Mouse (Mus musculus): ENCODE data around the gene Nol12. TPM values are rescaled to one million over a fixed set of nuclear protein-coding genes. Genes with fewer than 3 reads are reported as not detected.

The Nol12 gene
- total RNA-seq (2023) = 13.9 and 16.8 TPM in 2 replicates

DNA sequence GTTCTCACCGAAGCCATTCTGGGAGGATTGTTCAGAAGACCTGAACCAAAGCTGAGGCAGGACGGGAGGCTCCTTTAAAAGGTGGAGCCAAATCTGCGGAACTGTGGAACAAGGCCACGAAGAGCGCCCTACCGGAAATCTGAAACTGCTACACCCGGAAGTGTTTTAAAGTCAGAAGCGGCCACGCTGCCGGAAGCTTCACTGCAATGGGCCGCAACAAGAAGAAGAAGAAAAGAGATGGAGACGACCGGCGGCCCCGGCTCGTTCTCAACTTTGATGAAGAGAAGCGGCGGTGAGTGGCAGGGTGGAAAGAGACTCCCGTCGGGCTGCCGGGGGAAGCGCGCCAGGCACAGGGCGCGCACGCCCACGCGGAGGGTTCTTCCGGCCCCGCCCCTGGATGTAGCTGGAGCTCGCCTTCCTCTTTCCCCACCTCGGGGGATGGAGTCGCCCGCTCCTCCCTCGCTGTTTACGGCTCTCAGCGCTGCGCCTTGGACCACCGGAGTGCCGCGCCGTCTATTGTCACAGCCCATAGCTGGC lies at the start of gene Nol12:
Nol12 (plus strand) TSS at position 150 of the 537 bp plus-strand sequence.

DNA sequence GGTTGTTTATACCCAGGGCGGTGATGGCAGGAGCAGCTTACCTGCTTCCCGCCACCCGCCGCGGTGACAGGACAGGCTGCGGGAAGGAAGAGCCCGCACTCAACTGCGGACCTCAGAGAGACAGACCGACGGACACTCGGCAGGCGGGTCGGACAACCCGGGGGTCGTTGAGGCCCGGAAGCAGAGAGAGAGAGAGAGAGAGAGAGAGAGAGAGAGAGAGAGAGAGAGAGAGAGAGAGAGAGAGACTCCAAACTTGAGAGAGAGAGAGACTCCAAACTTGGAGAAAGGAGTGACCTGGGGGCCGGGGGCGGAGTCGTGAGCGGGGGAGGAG lies 35.4 kb upstream of the Nol12 start, which contains the start of gene Gm49510:
Gm49510 (plus strand) TSS at position 259 of the 331 bp plus-strand sequence.

DNA sequence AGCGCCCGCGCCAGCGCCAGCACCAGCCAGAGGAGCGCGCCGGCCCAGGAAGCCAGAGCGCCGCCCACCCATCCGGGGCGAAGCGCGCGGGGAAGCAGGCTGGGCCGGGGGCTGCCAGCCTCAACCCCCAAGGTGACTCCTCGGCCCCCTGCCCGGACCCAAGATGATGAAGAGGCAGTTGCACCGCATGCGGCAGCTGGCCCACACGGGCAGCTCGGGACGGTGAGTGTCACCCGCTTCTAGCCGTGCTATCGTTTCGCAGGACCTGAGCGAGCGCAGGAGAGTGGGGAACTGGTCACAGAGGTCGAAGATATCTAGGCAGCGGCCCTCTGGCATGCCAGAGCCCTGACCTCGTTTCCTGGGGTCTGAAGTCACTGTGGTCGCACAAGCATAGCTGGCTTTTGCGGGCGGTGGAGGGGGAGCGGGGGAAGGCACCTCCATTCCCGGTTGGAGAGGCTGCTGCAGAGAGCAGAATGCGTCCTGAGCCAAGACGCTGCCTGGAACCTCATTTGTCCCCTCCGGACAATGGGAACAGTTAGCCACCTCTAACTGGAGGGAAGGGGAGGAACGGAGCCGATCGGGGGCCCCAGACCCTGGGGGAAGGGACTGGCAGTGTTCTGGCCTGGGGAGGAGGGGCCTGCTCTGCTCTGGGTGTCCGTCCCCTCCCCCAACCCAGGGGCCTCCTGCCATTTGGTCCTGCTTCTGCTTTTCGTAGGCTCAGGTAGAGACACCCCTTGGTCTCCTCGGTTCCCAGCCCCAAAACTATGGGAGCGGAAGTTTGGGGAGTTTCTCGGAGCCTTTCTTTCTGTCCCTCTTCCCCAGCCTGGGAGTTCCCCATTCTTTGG lies 34.8 kb upstream of the Nol12 start, which contains the start of gene Sh3bp1:
Sh3bp1 (plus strand) TSS at position 29 of the 845 bp plus-strand sequence.

DNA sequence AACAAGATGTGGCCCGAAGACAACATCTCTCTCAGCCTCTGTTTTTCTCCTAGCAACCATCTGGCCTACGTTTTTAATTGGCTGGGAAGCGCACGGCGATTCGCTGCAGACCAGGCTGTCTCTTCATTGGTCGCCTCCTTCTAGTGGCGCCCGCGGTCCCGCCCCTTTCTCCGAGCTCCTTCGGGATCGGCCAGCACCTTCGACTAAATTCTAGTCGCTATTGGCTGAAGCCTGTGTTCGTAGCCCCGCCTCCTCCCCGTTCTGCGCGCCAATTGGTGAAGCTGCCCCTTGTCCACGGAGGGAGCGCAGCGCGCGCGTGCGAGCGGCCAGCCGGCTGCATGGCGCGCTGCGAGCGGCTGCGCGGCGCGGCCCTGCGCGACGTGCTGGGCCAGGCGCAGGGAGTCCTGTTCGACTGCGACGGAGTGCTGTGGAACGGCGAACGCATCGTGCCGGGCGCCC lies 21.1 kb upstream of the Nol12 start, which contains the start of gene Pdxp:
Pdxp (plus strand) TSS at position 288 of the 459 bp plus-strand sequence.

DNA sequence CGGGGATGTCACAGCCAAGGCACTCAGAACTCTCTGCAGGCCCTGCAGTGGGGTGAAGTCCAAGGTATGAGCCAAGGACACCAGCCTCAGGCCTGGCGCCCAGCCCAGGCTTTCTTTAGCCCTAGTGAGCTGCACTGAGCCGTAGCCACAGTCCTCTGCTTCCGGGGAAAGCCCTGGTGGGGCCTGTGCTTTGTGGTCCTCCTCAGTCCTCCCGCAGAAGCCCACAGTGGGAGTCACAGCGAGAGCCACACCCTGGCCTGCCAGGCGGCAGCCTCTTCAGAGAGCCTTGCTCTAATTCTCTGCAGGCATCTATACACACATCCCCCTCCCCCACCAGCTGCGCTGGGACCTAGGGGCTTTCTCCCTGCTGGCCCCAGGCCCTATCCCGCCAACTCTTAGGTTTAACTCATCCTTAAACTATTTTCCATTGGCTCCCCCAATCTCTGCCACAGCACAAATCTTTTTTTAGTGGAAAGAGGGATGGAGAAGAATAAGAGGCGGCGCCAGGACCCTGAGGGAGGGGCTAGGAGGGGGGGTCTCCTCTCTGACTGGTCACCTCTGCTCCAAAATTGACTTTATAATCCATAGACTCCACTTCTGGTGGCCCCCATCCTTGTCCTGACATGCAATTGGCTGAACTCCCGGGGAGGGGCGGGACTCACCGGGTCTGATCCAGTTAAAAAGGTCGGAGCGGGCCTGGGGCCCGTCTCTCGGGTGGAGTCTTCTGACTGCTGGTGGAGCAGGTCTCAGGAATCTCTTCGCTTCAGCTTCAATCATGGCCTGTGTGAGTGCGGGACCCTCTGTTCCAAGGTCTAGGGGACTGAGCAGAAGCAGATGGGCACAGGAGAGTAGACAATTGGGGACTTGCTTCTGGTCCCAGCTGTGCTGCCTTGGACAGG lies 8.5 kb upstream of the Nol12 start, which contains the start of gene Lgals1:
Lgals1 (plus strand) TSS at position 705 of the 899 bp plus-strand sequence.

DNA sequence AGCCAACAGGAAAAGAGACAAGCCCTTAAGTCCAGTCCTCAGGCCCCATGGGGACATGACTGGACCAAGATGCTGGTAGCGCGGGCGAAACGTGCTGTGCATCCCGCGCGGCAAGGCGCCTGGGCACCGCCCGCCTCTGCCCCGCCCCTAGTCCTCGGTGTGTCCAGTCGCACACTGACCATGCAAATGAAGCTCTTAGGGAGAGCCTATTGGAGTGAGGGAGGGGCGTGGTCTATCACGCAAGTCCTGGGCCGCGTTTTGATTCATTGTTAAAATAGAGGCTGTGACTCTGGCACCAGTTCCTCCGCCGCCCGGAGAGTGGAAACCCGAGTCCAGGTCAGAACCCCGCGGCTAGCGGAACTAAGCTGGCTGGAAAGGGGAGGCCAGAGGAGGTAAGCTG lies 12.9 kb downstream of the Nol12 start, which contains the start of gene Triobp:
Triobp (plus strand) TSS at position 68 of the 400 bp plus-strand sequence.

Other genes starting within 250 kb of the Nol12 start
- 0.18 and 0.54 TPM in 2 replicates for gene Elfn2, start 216.2 kb upstream of the Nol12 start, total RNA-seq (2023)
- 9.8 and 11.6 TPM in 2 replicates for gene Mfng, start 161.5 kb upstream of the Nol12 start, total RNA-seq (2023)
- 38.0 and 51.1 TPM in 2 replicates for gene Card10, start 131.9 kb upstream of the Nol12 start, total RNA-seq (2023)
- gene Cdc42ep1, start 92.3 kb upstream of the Nol12 start, total RNA-seq (2023) = 0.16 TPM in 1 of 2 replicates, not detected in the other
- not detected in 2 replicates for gene Lgals2, start 79.4 kb upstream of the Nol12 start, total RNA-seq (2023)
- gene Gga1, start 57.7 kb upstream of the Nol12 start, total RNA-seq (2023) = 78.1 and 82.2 TPM in 2 replicates
- gene Gm49510, start 35.3 kb upstream of the Nol12 start, total RNA-seq (2023) = not detected in 2 replicates
- 79.0 and 84.2 TPM in 2 replicates for gene Sh3bp1, start 35.2 kb upstream of the Nol12 start, total RNA-seq (2023)
- gene Pdxp, start 21.0 kb upstream of the Nol12 start, total RNA-seq (2023) = 1.5 and 2.1 TPM in 2 replicates
- 96.1 and 170 TPM in 2 replicates for gene Lgals1, start 8.2 kb upstream of the Nol12 start, total RNA-seq (2023)
- gene Triobp, start 12.8 kb downstream of the Nol12 start, total RNA-seq (2023) = 187 and 211 TPM in 2 replicates
- 16.5 and 23.8 TPM in 2 replicates for gene H1f0, start 93.5 kb downstream of the Nol12 start, total RNA-seq (2023)
- not detected in 2 replicates for gene Galr3, start 107.0 kb downstream of the Nol12 start, total RNA-seq (2023)
- gene Ankrd54, start 128.0 kb downstream of the Nol12 start, total RNA-seq (2023) = 13.0 and 17.1 TPM in 2 replicates
- 51.7 and 52.6 TPM in 2 replicates for gene Eif3l, start 140.2 kb downstream of the Nol12 start, total RNA-seq (2023)
- 14.2 and 16.5 TPM in 2 replicates for gene Micall1, start 174.0 kb downstream of the Nol12 start, total RNA-seq (2023)
- 18.8 and 28.4 TPM in 2 replicates for gene Polr2f, start 206.1 kb downstream of the Nol12 start, total RNA-seq (2023)
- gene 1700088E04Rik, start 206.3 kb downstream of the Nol12 start, total RNA-seq (2023) = not detected in 2 replicates
- not detected in 2 replicates for gene Sox10, start 230.3 kb downstream of the Nol12 start, total RNA-seq (2023)

All from neutrophil, adult 65 days (primary cell).